Mouse (Mus musculus) lung, postnatal 0 days (tissue): ENCODE measurements around the gene Ilf2. TPM values are rescaled to one million over a fixed set of nuclear protein-coding genes. Genes with fewer than 3 reads are reported as not detected.

ENCODE experiments used
- ATAC-seq: fragments of 200-750 bp; cut with Nextera tagmentation; 2 replicates; pipeline ENCODE4 v1.8.0; 2017; ENCODE audit warnings: moderate library complexity
- DNase-seq: peaks from one replicate; pipeline ENCODE4 v3.0.0-alpha.2; 2016; ENCODE audit warnings: low spot score
- H3K27ac ChIP-seq: fragments of 300-500 bp; sonication (generic); 2 replicates; pipeline ENCODE4 v1.5.1; 2014; ENCODE audit warnings: antibody characterized with exemption, mild to moderate bottlenecking, low read length, mixed read lengths
- H3K27me3 ChIP-seq: fragments of 300-500 bp; sonication (generic); replicated peaks from 2 replicates; pipeline ENCODE4 v1.6.1; 2014; ENCODE audit warnings: low read length, mixed read lengths; ENCODE audit not compliant: insufficient read depth
- H3K36me3 ChIP-seq: fragments of 300-500 bp; sonication (generic); 2 replicates; pipeline ENCODE4 v1.6.1; 2014; ENCODE audit warnings: low read length, mixed read lengths; ENCODE audit not compliant: insufficient read depth
- H3K4me1 ChIP-seq: fragments of 300-500 bp; sonication (generic); 2 replicates; pipeline ENCODE4 v1.6.1; 2014; ENCODE audit warnings: antibody characterized with exemption, low read depth, low read length, mixed read lengths; ENCODE audit not compliant: insufficient read depth
- H3K4me2 ChIP-seq: fragments of 300-500 bp; sonication (generic); replicated peaks from 2 replicates; pipeline ENCODE4 v1.6.1; 2014; ENCODE audit warnings: low read depth, mild to moderate bottlenecking, low read length, moderate library complexity, mixed read lengths
- H3K4me3 ChIP-seq: fragments of 300-500 bp; sonication (generic); 2 replicates; pipeline ENCODE4 v1.5.1; 2014; ENCODE audit warnings: low read depth, low read length
- H3K9ac ChIP-seq: fragments of 300-500 bp; sonication (generic); replicated peaks from 2 replicates; pipeline ENCODE4 v1.6.1; 2014; ENCODE audit warnings: low read depth, mild to moderate bottlenecking
- H3K9me3 ChIP-seq: fragments of 300-500 bp; sonication (generic); 2 replicates; pipeline ENCODE4 v1.6.1; 2016; ENCODE audit warnings: low read length, mixed read lengths
- CTCF ChIP-seq: IDR thresholded peaks from 2 replicates; pipeline ENCODE4 v1.5.1; 2016; ENCODE audit warnings: antibody characterized with exemption, mild to moderate bottlenecking
- EP300 ChIP-seq: IDR thresholded peaks from 2 replicates; pipeline ENCODE4 v1.6.1; 2016; ENCODE audit warnings: antibody characterized with exemption, mild to moderate bottlenecking, control low read depth
- WGBS: fragments of 180-500 bp; shearing (Covaris S2); extraction: QIAGEN DNeasy Blood & Tissue Kit; methylation state at CpG from one replicate; pipeline ENCODE4 v1.1.7; 2014; 5-methylcytosine and 5-hydroxymethylcytosine counted together
- polyA plus RNA-seq: library from polyadenylated mRNA; unstranded; fragments of >200 nt; fragmentation: Nextera tagmentation; extraction: Ambion mirVana; gene quantifications from 2 replicates; pipeline ENCODE4 v1.2.1, GENCODE M21; 2015

Gene Ilf2
- polyA plus RNA-seq, 1 experiment from 2014 or later: 58.4 TPM

- 0 out of 2 replicates have a peak, but pooled peaks cover 6% of the 10 kb centered on the region for H3K36me3 ChIP-seq
- H3K27ac ChIP-seq: no peak overlapping the region
- no peaks in the 10 kb centered on the region; the same call in 1 of the 2 replicates for H3K4me1 ChIP-seq
- WGBS: 79% methylated on average over 9 of the region's 9 CpGs
- H3K4me2 ChIP-seq: no peak overlapping the region
- TF ChIP-seq CTCF (no peak), EP300 (no peak)
- no peaks in the 10 kb centered on the region for H3K9me3 ChIP-seq
- H3K9ac ChIP-seq: no peak overlapping the region
- no peak for ATAC-seq
- H3K4me3 ChIP-seq: no peak overlapping the region
- no peaks in the 10 kb centered on the region for H3K27me3 ChIP-seq
- DNase-seq: no peak
These were observed 16.2 kb upstream of the Ilf2 start for GRCm38 (mm10) chr3:90459727-90460126.

- Histone ChIP-seq H3K4me3 (no peak overlapping the region), H3K4me2 (no peak overlapping the region), H3K36me3 (0 out of 2 replicates have a peak, but pooled peaks cover 6% of the 10 kb centered on the region), H3K4me1 (no peaks in the 10 kb centered on the region; the same call in 1 of the 2 replicates), H3K27ac (no peak overlapping the region), H3K9ac (no peak overlapping the region), H3K9me3 (no peaks in the 10 kb centered on the region), H3K27me3 (no peaks in the 10 kb centered on the region)
- TF ChIP-seq EP300 (no peak), CTCF (no peak)
- ATAC-seq: no peak
- no peak for DNase-seq
- 56% methylated on average over 5 of the region's 5 CpGs for WGBS
These were observed 15.6 kb upstream of the Ilf2 start for GRCm38 (mm10) chr3:90460315-90460714.

GRCm38 (mm10) chr3:90461935-90462334, 14.0 kb upstream of the Ilf2 start:
- no peak for TF ChIP-seq CTCF
- no peak for TF ChIP-seq EP300

GRCm38 (mm10) chr3:90462579-90462978, 13.3 kb upstream of the Ilf2 start:
- H3K27me3 ChIP-seq: no peaks in the 10 kb centered on the region
- DNase-seq (no peak), ATAC-seq (no peak)
- no peaks in the 10 kb centered on the region; the same call in 1 of the 2 replicates for H3K4me1 ChIP-seq
- H3K27ac ChIP-seq: no peak overlapping the region
- H3K36me3 ChIP-seq: no peaks in the 10 kb centered on the region
- 0 out of 2 replicates have a peak overlapping the region, but pooled peaks have one; percentile 71 for H3K4me3 ChIP-seq
- no peak overlapping the region for H3K9ac ChIP-seq
- H3K9me3 ChIP-seq: no peaks in the 10 kb centered on the region
- H3K4me2 ChIP-seq: peak overlapping the region; percentile 91
- WGBS: 43% methylated on average over 7 of the region's 7 CpGs
- TF ChIP-seq EP300 (no peak), CTCF (peak; percentile 12; the same call in 1 of the 2 replicates)

More at GRCm38 (mm10) chr3:90461935-90462334, 14.0 kb upstream of the Ilf2 start:
- Histone ChIP-seq H3K4me3 (no peak overlapping the region), H3K36me3 (no peaks in the 10 kb centered on the region), H3K4me1 (no peaks in the 10 kb centered on the region; the same call in 1 of the 2 replicates), H3K9ac (no peak overlapping the region), H3K4me2 (no peak overlapping the region), H3K9me3 (no peaks in the 10 kb centered on the region), H3K27me3 (no peaks in the 10 kb centered on the region), H3K27ac (no peak overlapping the region)
- 83% methylated on average over 3 of the region's 3 CpGs for WGBS
- DNase-seq (no peak), ATAC-seq (no peak)

- ATAC-seq: peak; percentile 75
- Histone ChIP-seq H3K36me3 (no peaks in the 10 kb centered on the region), H3K27me3 (no peaks in the 10 kb centered on the region), H3K4me3 (peak overlapping the region; percentile 71), H3K4me2 (peak overlapping the region; percentile 91), H3K9me3 (no peaks in the 10 kb centered on the region), H3K4me1 (no peaks in the 10 kb centered on the region; the same call in 1 of the 2 replicates), H3K9ac (peak overlapping the region; percentile 74), H3K27ac (peak overlapping the region; percentile 89)
- 6% methylated on average over 31 of the region's 37 CpGs for WGBS
- peak; percentile 94 for DNase-seq
- no peak for TF ChIP-seq EP300
These were observed 11.3 kb upstream of the Ilf2 start for GRCm38 (mm10) chr3:90464552-90465080.

- DNase-seq (peak; percentile 31), ATAC-seq (peak; percentile 34)
- H3K4me2 ChIP-seq: peak overlapping the region; percentile 91
- no peaks in the 10 kb centered on the region; the same call in 1 of the 2 replicates for H3K4me1 ChIP-seq
- H3K36me3 ChIP-seq: no peaks in the 10 kb centered on the region
- under 1% methylated on average over 73 of the region's 75 CpGs for WGBS
- H3K9me3 ChIP-seq: no peaks in the 10 kb centered on the region
- peak overlapping the region; percentile 71 for H3K4me3 ChIP-seq
- TF ChIP-seq EP300: no peak
- no peak for TF ChIP-seq CTCF
- peak overlapping the region; percentile 89 for H3K27ac ChIP-seq
- H3K27me3 ChIP-seq: no peaks in the 10 kb centered on the region
- peak overlapping the region; percentile 74 for H3K9ac ChIP-seq
These were observed 10.7 kb upstream of the Ilf2 start for GRCm38 (mm10) chr3:90465081-90465685.
